Mouse (Mus musculus) small intestine, adult 2 months (tissue): ENCODE measurements around the gene Aoc2. TPM values are rescaled to one million over a fixed set of nuclear protein-coding genes. Genes with fewer than 3 reads are reported as not detected.

Source experiments
- H3K27ac ChIP-seq: fragments of 200-500 bp; 2 replicates; pipeline ENCODE4 v1.5.1; 2012; ENCODE audit warnings: low read depth, low read length, control low read depth, inconsistent platforms; ENCODE audit not compliant: insufficient read depth
- H3K27me3 ChIP-seq: fragments of 200-500 bp; 2 replicates; pipeline ENCODE4 v1.6.1; 2012; ENCODE audit warnings: mild to moderate bottlenecking, moderate library complexity, low read length, inconsistent platforms; ENCODE audit not compliant: control insufficient read depth, insufficient read depth
- H3K36me3 ChIP-seq: fragments of 200-500 bp; 2 replicates; pipeline ENCODE4 v1.6.1; 2012; ENCODE audit warnings: mild to moderate bottlenecking, low read length, control low read depth, inconsistent platforms; ENCODE audit not compliant: control insufficient read depth, insufficient read depth
- H3K4me1 ChIP-seq: fragments of 200-500 bp; 2 replicates; pipeline ENCODE4 v1.6.1; 2012; ENCODE audit warnings: low read length, inconsistent platforms, mixed read lengths; ENCODE audit not compliant: control insufficient read depth, insufficient read depth, insufficient read length
- H3K4me3 ChIP-seq: fragments of 200-500 bp; 2 replicates; pipeline ENCODE4 v1.5.1; 2012; ENCODE audit warnings: low read depth, mild to moderate bottlenecking, control low read depth, inconsistent platforms, low read length, moderate library complexity
- CTCF ChIP-seq: fragments of 200-500 bp; IDR thresholded peaks from 2 replicates; pipeline ENCODE4 v1.5.1; 2012; ENCODE audit warnings: low read depth, mild to moderate bottlenecking, control low read depth, inconsistent platforms, low read length, moderate library complexity, mixed read lengths; ENCODE audit not compliant: insufficient replicate concordance, insufficient read length; ENCODE audit errors: extremely low read depth
- POLR2A ChIP-seq: fragments of 200-500 bp; IDR thresholded peaks from 2 replicates; pipeline ENCODE4 v1.6.1; 2012; ENCODE audit warnings: low read depth, mild to moderate bottlenecking, control low read depth, inconsistent platforms, low read length, moderate library complexity
- WGBS: fragments of 180-500 bp; shearing (Covaris S2); methylation state at CpG from one replicate; pipeline ENCODE4 v1.1.7; 2018; 5-methylcytosine and 5-hydroxymethylcytosine counted together
- polyA plus RNA-seq: library from polyadenylated mRNA; depleted of rRNA; stranded (reverse); fragments of >200 nt; gene quantifications from 2 replicates; pipeline ENCODE4 v1.2.3, GENCODE M21; 2012

Gene Aoc2
- polyA plus RNA-seq, 1 experiment, result 5.9 TPM

GRCm38 (mm10) chr11:101280837-101281236 lies 44.0 kb upstream of the Aoc2 start:
- no peak overlapping the region for H3K4me3 ChIP-seq
- TF ChIP-seq CTCF (no peak), POLR2A (no peak)
- no peak overlapping the region for H3K27ac ChIP-seq
- no peaks in the 10 kb centered on the region for H3K27me3 ChIP-seq
- H3K4me1 ChIP-seq, result peaks cover 24% of the 10 kb centered on the region
- no peaks in the 10 kb centered on the region; the same call in 1 of the 2 replicates for H3K36me3 ChIP-seq
- WGBS, result 78% methylated on average over 7 of the region's 7 CpGs

DNA sequence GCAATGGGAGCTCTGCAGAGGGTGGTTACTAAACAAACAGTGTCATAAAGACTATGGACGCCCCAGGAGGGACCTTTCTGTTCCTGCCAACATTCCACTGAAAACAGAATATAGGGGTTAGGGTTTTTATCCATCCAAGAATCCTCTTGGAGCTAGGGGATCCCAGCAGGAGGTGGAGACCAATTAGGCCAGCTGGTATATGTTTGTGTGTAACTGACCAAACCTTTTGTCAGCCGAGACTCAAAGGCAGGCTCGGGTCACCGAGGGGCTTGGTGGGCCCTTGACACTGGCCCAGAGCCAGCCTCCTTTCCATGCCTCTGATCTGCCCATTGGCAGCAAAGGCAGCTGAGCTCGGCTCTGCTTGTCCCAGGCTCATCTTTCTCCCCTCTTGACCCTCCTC lies 42.0 kb upstream of the Aoc2 start:
- TF ChIP-seq POLR2A (no peak), CTCF (no peak)
- Histone ChIP-seq H3K4me1 (peaks cover 8% of the 10 kb centered on the region), H3K27ac (no peak overlapping the region), H3K4me3 (no peak overlapping the region), H3K36me3 (peaks cover 5% of the 10 kb centered on the region), H3K27me3 (no peaks in the 10 kb centered on the region)
- WGBS, result 35% methylated on average over 5 of the region's 5 CpGs

GRCm38 (mm10) chr11:101283805-101284204 lies 41.1 kb upstream of the Aoc2 start:
- Histone ChIP-seq H3K4me3 (no peak overlapping the region), H3K36me3 (peaks cover 11% of the 10 kb centered on the region), H3K27me3 (no peaks in the 10 kb centered on the region), H3K4me1 (peaks cover 5% of the 10 kb centered on the region), H3K27ac (no peak overlapping the region)
- WGBS, result 33% methylated on average over 4 of the region's 4 CpGs
- no peak for TF ChIP-seq POLR2A

DNA sequence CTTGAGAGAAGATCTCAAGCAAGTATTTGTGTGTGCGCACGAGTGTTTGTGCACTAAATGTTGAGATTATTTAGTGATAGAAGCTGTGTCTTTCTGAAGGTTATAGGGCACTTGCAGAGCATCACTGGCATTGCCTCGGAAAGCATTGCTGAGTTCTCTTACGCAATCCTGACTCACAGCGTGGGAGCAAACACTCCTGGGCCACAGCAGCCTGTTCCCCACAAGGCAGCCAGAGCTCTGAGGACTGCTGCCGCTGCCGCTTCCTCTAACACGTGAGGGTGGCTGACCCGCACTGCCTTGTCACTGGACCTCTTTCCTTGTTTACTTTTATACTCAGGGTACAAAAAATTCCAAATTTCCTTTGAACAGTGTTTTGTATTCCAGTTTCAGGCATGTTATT lies 37.6 kb upstream of the Aoc2 start:
- WGBS, result 68% methylated on average over 9 of the region's 9 CpGs
- H3K27ac ChIP-seq, result no peak overlapping the region
- peaks cover 44% of the 10 kb centered on the region for H3K36me3 ChIP-seq

DNA sequence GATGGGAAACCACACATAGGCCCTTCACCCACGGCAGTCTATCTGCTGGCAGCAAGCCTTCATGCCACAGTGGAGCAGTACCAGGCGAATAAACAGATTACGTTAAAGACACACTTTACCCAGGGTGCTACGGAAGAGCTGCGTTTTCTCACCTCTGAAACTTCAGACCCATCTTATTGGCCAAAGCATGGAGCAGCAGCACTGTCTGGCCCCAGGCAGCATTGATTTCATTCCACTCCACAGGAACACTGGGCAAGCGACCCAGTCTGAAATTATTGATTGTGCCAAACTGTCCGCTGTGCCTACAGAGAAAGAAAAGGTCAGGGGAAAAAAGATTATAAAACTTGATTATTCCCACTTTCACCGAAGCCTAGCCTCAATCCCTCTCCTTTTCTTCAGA lies 33.6 kb upstream of the Aoc2 start:
- peaks cover 75% of the 10 kb centered on the region for H3K36me3 ChIP-seq
- no peak overlapping the region for H3K27ac ChIP-seq
- no peak overlapping the region for H3K4me3 ChIP-seq
- no peaks in the 10 kb centered on the region for H3K27me3 ChIP-seq
- H3K4me1 ChIP-seq, result no peaks in the 10 kb centered on the region
- 95% methylated on average over 8 of the region's 8 CpGs for WGBS
- TF ChIP-seq POLR2A (no peak), CTCF (no peak)

More for the DNA sequence above, 37.6 kb upstream of the Aoc2 start:
- Histone ChIP-seq H3K4me1 (0 out of 2 replicates have a peak, but pooled peaks cover 2% of the 10 kb centered on the region), H3K4me3 (no peak overlapping the region), H3K27me3 (no peaks in the 10 kb centered on the region)
- no peak for TF ChIP-seq CTCF
- no peak for TF ChIP-seq POLR2A

DNA sequence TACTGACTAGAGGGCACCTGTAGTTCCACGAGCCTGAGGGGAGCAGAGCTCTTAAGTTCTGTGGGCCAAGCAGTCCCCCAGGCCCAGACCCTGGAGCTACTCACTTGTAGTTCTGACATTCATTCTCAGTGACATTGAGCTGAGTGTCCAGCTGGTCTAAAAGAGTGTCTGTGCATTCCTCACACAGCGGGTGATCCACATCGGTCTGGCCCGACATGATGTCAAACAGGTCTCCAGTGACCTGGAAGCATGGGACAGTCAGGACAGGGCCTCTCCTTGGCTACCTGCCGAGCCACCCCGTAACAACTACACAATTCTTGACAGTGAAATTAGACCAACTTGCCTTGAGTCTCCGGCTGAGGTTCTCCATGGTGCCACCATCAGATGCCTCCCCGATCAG lies 29.7 kb upstream of the Aoc2 start:
- WGBS, result 95% methylated on average over 8 of the region's 8 CpGs
- Histone ChIP-seq H3K4me1 (no peaks in the 10 kb centered on the region), H3K4me3 (no peak overlapping the region), H3K27me3 (no peaks in the 10 kb centered on the region), H3K36me3 (peaks cover 76% of the 10 kb centered on the region), H3K27ac (no peak overlapping the region)
- TF ChIP-seq POLR2A, result no peak
- TF ChIP-seq CTCF, result no peak

- no peaks in the 10 kb centered on the region for H3K27me3 ChIP-seq
- no peak for TF ChIP-seq POLR2A
- TF ChIP-seq CTCF, result peak; percentile 32; the same call in 1 of the 2 replicates
- H3K27ac ChIP-seq, result no peak overlapping the region
Observed at GRCm38 (mm10) chr11:101300881-101301280, 24.0 kb upstream of the Aoc2 start.

More at GRCm38 (mm10) chr11:101300881-101301280, 24.0 kb upstream of the Aoc2 start:
- Histone ChIP-seq H3K4me3 (peak overlapping the region; percentile 98; the same call in 1 of the 2 replicates), H3K36me3 (peaks cover 31% of the 10 kb centered on the region), H3K4me1 (peaks cover 14% of the 10 kb centered on the region)
- WGBS, result 52% methylated on average over 7 of the region's 7 CpGs
